Mouse (Mus musculus) spleen, adult 2 months (tissue): ENCODE measurements around the gene Tubb3.

Experiments
- CTCF ChIP-seq: fragments of 200-500 bp; IDR thresholded peaks from 2 replicates; pipeline ENCODE4 v1.5.1; 2011; ENCODE audit warnings: mild to moderate bottlenecking, inconsistent platforms; ENCODE audit not compliant: insufficient read depth, insufficient read length, insufficient replicate concordance; ENCODE audit errors: extremely low read depth
- POLR2A ChIP-seq: fragments of 200-500 bp; IDR thresholded peaks from 2 replicates; pipeline ENCODE4 v1.6.1; 2011; ENCODE audit warnings: low read depth, low read length, inconsistent platforms

GRCm38 (mm10) chr8:123421325-123421724, 10.1 kb downstream of the Tubb3 start:
- TF ChIP-seq CTCF (no peak), POLR2A (no peak)
